In genomic region chr6:127617258-127618025, GRCm38 (mm10) we compare ENCODE assay signal across 8 mouse cellular contexts. TPM values are rescaled to one million over a fixed set of nuclear protein-coding genes. Genes with fewer than 3 reads are reported as not detected.
DNase-seq lines count a peak whose midpoint lies in the region; ATAC-seq and TF ChIP-seq lines count a peak whose summit lies in the region.

No protein-coding gene starts in this region.

- peak; percentile 9 to 30 for DNase-seq in cerebellum, adult 18-20 months
- DNase-seq in cerebellum, adult 11-12 months = no peak
- DNase-seq in 416B (ENCODE audit: low read depth) = peak; percentile 68
- peak; percentile 8 for DNase-seq in cerebellum, adult 8-10 months
- peak; percentile 22 for DNase-seq in gastrocnemius, postnatal 14 days
- DNase-seq in kidney, postnatal 14 days = peak; percentile 36
- DNase-seq in stomach, postnatal 0 days (ENCODE audit: low spot score) = peak; percentile 44

- no peak for TF ChIP-seq EP300 in stomach, postnatal 0 days (optimal IDR thresholded peaks at IDR 0.05)

- intact Hi-C loops in gastrocnemius, postnatal 14 days (cut with DNase I; ENCODE audit: low total_unique reads) = loop anchor here (5.0 kb wide), 1 partner anchor 310 kb away; no protein-coding TSS in a partner anchor

- H3K27ac ChIP-seq in stomach, postnatal 0 days (replicated peaks) = no peak overlapping the region

- peak overlapping the region; percentile 82 for H3K4me3 ChIP-seq in megakaryocyte, embryonic 14.5 days (replicated peaks)
- no peak overlapping the region for H3K4me3 ChIP-seq in stomach, postnatal 0 days (ENCODE audit: low read depth, low read length)

- WGBS in stomach, postnatal 0 days = 42% methylated on average over 10 of the region's 10 CpGs

- ATAC-seq in stomach, postnatal 0 days (ENCODE audit: low FRiP score, low TSS enrichment) = 0 out of 2 replicates have a peak, but pooled peaks have one; percentile 26

- H3K4me2 ChIP-seq in stomach, postnatal 0 days (replicated peaks; ENCODE audit: low read depth) = 0 out of 2 replicates have a peak overlapping the region, but pooled peaks have one; percentile 5

- peaks cover 16% of the 10 kb centered on the region for H3K4me1 ChIP-seq in megakaryocyte, embryonic 14.5 days
- no peaks in the 10 kb centered on the region for H3K4me1 ChIP-seq in stomach, postnatal 0 days (replicated peaks; ENCODE audit: control insufficient read depth, insufficient read depth)

- H3K27me3 ChIP-seq in megakaryocyte, embryonic 14.5 days (replicated peaks) = peaks cover 2% of the 10 kb centered on the region
- no peaks in the 10 kb centered on the region for H3K27me3 ChIP-seq in stomach, postnatal 0 days (ENCODE audit: control insufficient read depth, insufficient read depth, low read length)

- peaks cover 2% of the 10 kb centered on the region; the same call in 1 of the 2 replicates for H3K9me3 ChIP-seq in megakaryocyte, embryonic 14.5 days
- no peaks in the 10 kb centered on the region for H3K9me3 ChIP-seq in stomach, postnatal 0 days (ENCODE audit: control insufficient read depth, low read length)

- no peak overlapping the region for H3K9ac ChIP-seq in stomach, postnatal 0 days (ENCODE audit: low read length)

- peak; percentile 83 for TF ChIP-seq CTCF in stomach, postnatal 0 days (IDR thresholded peaks at IDR 0.05; ENCODE audit: low read depth)

- H3K36me3 ChIP-seq in megakaryocyte, embryonic 14.5 days (replicated peaks; ENCODE audit: low read length) = peaks cover 36% of the 10 kb centered on the region
- H3K36me3 ChIP-seq in stomach, postnatal 0 days (ENCODE audit: control insufficient read depth, insufficient read depth, low read length) = no peaks in the 10 kb centered on the region; the same call in 1 of the 2 replicates

RNA-seq across cellular contexts. Expression of gene Cracr2a, which starts 56.3 kb away (rescaled TPM):
- total RNA-seq in gastrocnemius, postnatal 14 days (2021) = under 1 TPM; 0.42 to 0.94 TPM
- 0.21 and 0.49 TPM in 2 replicates for polyA plus RNA-seq in megakaryocyte, embryonic 14.5 days (2012; ENCODE audit: insufficient read depth, low replicate concordance)
- polyA plus RNA-seq in stomach, postnatal 0 days (2015; fragmentation: Nextera tagmentation; extraction: Ambion mirVana) = 0.74 and 0.96 TPM in 2 replicates
